13 mouse cellular contexts compared by ENCODE assay signal in genomic region chr16:22124325-22124918, GRCm38 (mm10). TPM values are rescaled to one million over a fixed set of nuclear protein-coding genes. Genes with fewer than 3 reads are reported as not detected.
A peak's percentile ranks its signal among the peaks of the same experiment; 100 is the strongest.
DNase-seq lines count a peak whose midpoint lies in the region; ATAC-seq and TF ChIP-seq lines count a peak whose summit lies in the region.
"Had no signal": no experiment of that assay in that cellular context is flagged by ENCODE, and none has a peak within 500 bp of the region (broad histone marks: within the 10 kb centered on the region; RNA-seq: fewer than 3 reads in every experiment).

No protein-coding gene starts in this region.

- 0 out of 2 replicates have a peak, but pooled peaks have one; percentile 45 for ATAC-seq in intestine, embryonic 14.5 days (replicated peaks; ENCODE audit: low FRiP score, low TSS enrichment, low read depth)
- ATAC-seq in intestine, postnatal 0 days: no peak
- no peak for ATAC-seq in limb, embryonic 15.5 days (ENCODE audit: insufficient number of reproducible peaks, low FRiP score, low TSS enrichment, low read depth)
- no peak for ATAC-seq in stomach, postnatal 0 days (ENCODE audit: low FRiP score, low TSS enrichment)
- ATAC-seq in CD4-positive, CD25-positive, alpha-beta regulatory T cell, adult 4 months: no peak
- ATAC-seq: Patski had no signal

- 0 out of 2 replicates have a peak, but pooled peaks cover 5% of the 10 kb centered on the region for H3K4me1 ChIP-seq in intestine, embryonic 14.5 days (replicated peaks; ENCODE audit: control insufficient read depth, insufficient read depth, low read length)
- H3K4me1 ChIP-seq in intestine, postnatal 0 days (replicated peaks; ENCODE audit: control insufficient read depth, insufficient read depth, low read length): no peaks in the 10 kb centered on the region; the same call in 1 of the 2 replicates
- peaks cover 4% of the 10 kb centered on the region; the same call in 1 of the 2 replicates for H3K4me1 ChIP-seq in limb, embryonic 15.5 days
- H3K4me1 ChIP-seq in limb, embryonic 10.5 days: peaks cover 11% of the 10 kb centered on the region
- no peaks in the 10 kb centered on the region for H3K4me1 ChIP-seq in stomach, postnatal 0 days (replicated peaks; ENCODE audit: control insufficient read depth, insufficient read depth)
- H3K4me1 ChIP-seq: forebrain, embryonic 13.5 days; midbrain, embryonic 12.5 days had no signal

- no peak for TF ChIP-seq EP300 in stomach, postnatal 0 days (optimal IDR thresholded peaks at IDR 0.05)

- no peak overlapping the region for H3K9ac ChIP-seq in intestine, embryonic 14.5 days (ENCODE audit: low read length)
- H3K9ac ChIP-seq in intestine, postnatal 0 days (ENCODE audit: low read depth, low read length): no peak overlapping the region
- no peak overlapping the region for H3K9ac ChIP-seq in limb, embryonic 15.5 days
- H3K9ac ChIP-seq in stomach, postnatal 0 days (ENCODE audit: low read length): no peak overlapping the region
- H3K9ac ChIP-seq: forebrain, embryonic 13.5 days; limb, embryonic 12.5 days; liver, embryonic 13.5 days; midbrain, embryonic 12.5 days had no signal

- no peaks in the 10 kb centered on the region for H3K27me3 ChIP-seq in intestine, embryonic 14.5 days (replicated peaks; ENCODE audit: control insufficient read depth, insufficient read depth, low read length)
- H3K27me3 ChIP-seq in intestine, postnatal 0 days (replicated peaks; ENCODE audit: control insufficient read depth, insufficient read depth, low read length): no peaks in the 10 kb centered on the region
- no peaks in the 10 kb centered on the region for H3K27me3 ChIP-seq in limb, embryonic 15.5 days
- no peaks in the 10 kb centered on the region for H3K27me3 ChIP-seq in limb, embryonic 10.5 days (ENCODE audit: low read depth, poor library complexity, severe bottlenecking)
- H3K27me3 ChIP-seq in stomach, postnatal 0 days (ENCODE audit: control insufficient read depth, insufficient read depth, low read length): no peaks in the 10 kb centered on the region
- H3K27me3 ChIP-seq: forebrain, embryonic 13.5 days; limb, embryonic 12.5 days; liver, embryonic 13.5 days; midbrain, embryonic 12.5 days; Patski had no signal

- H3K36me3 ChIP-seq in intestine, embryonic 14.5 days (ENCODE audit: control insufficient read depth, insufficient read depth, low read length): peaks cover 7% of the 10 kb centered on the region; the same call in 1 of the 2 replicates
- H3K36me3 ChIP-seq in intestine, postnatal 0 days (ENCODE audit: control insufficient read depth, insufficient read depth): no peaks in the 10 kb centered on the region; the same call in 1 of the 2 replicates
- H3K36me3 ChIP-seq in limb, embryonic 15.5 days: peaks cover 6% of the 10 kb centered on the region; the same call in 1 of the 2 replicates
- peaks cover 33% of the 10 kb centered on the region for H3K36me3 ChIP-seq in limb, embryonic 10.5 days
- H3K36me3 ChIP-seq in stomach, postnatal 0 days (ENCODE audit: control insufficient read depth, insufficient read depth, low read length): no peaks in the 10 kb centered on the region
- H3K36me3 ChIP-seq: liver, embryonic 13.5 days; midbrain, embryonic 12.5 days had no signal

- DNase-seq in intestine, embryonic 14.5 days (ENCODE audit: low spot score): no peak
- DNase-seq in limb, embryonic 10.5 days (ENCODE audit: low spot score): no peak
- peak; percentile 36 for DNase-seq in embryo, embryonic 10.5 days (ENCODE audit: low spot score)
- DNase-seq in stomach, postnatal 0 days (ENCODE audit: low spot score): no peak

- no peak overlapping the region for H3K4me2 ChIP-seq in intestine, embryonic 14.5 days (ENCODE audit: low read length)
- H3K4me2 ChIP-seq in intestine, postnatal 0 days (replicated peaks; ENCODE audit: low read depth): no peak overlapping the region
- H3K4me2 ChIP-seq in limb, embryonic 15.5 days: no peak overlapping the region
- no peak overlapping the region for H3K4me2 ChIP-seq in stomach, postnatal 0 days (replicated peaks; ENCODE audit: low read depth)
- H3K4me2 ChIP-seq: forebrain, embryonic 13.5 days; limb, embryonic 12.5 days; liver, embryonic 13.5 days; midbrain, embryonic 12.5 days had no signal

- H3K9me3 ChIP-seq in intestine, embryonic 14.5 days (ENCODE audit: control insufficient read depth, low read length): no peaks in the 10 kb centered on the region
- H3K9me3 ChIP-seq in intestine, postnatal 0 days (ENCODE audit: control insufficient read depth): no peaks in the 10 kb centered on the region
- no peaks in the 10 kb centered on the region for H3K9me3 ChIP-seq in limb, embryonic 15.5 days
- H3K9me3 ChIP-seq in limb, embryonic 10.5 days (replicated peaks): no peaks in the 10 kb centered on the region
- H3K9me3 ChIP-seq in stomach, postnatal 0 days (ENCODE audit: control insufficient read depth, low read length): no peaks in the 10 kb centered on the region
- H3K9me3 ChIP-seq: forebrain, embryonic 13.5 days; limb, embryonic 12.5 days; liver, embryonic 13.5 days; midbrain, embryonic 12.5 days had no signal

- H3K27ac ChIP-seq in intestine, embryonic 14.5 days (ENCODE audit: low read depth): no peak overlapping the region
- H3K27ac ChIP-seq in intestine, postnatal 0 days (ENCODE audit: low read depth, low read length): no peak overlapping the region
- H3K27ac ChIP-seq in limb, embryonic 15.5 days: 0 out of 2 replicates have a peak overlapping the region, but pooled peaks have one; percentile 11
- H3K27ac ChIP-seq in limb, embryonic 10.5 days: no peak overlapping the region
- 0 out of 2 replicates have a peak overlapping the region, but pooled peaks have one; percentile 24 for H3K27ac ChIP-seq in stomach, postnatal 0 days (replicated peaks)
- H3K27ac ChIP-seq: forebrain, embryonic 13.5 days; heart, adult 2 months; limb, embryonic 12.5 days; liver, embryonic 13.5 days; midbrain, embryonic 12.5 days had no signal

- TF ChIP-seq CTCF in intestine, postnatal 0 days (IDR thresholded peaks at IDR 0.05; ENCODE audit: low read depth): no peak
- no peak for TF ChIP-seq CTCF in stomach, postnatal 0 days (IDR thresholded peaks at IDR 0.05; ENCODE audit: low read depth)

- WGBS in intestine, embryonic 14.5 days: 18% methylated on average over 7 of the region's 7 CpGs
- WGBS in intestine, postnatal 0 days: 28% methylated on average over 7 of the region's 7 CpGs
- 35% methylated on average over 7 of the region's 7 CpGs for WGBS in limb, embryonic 15.5 days
- 44% methylated on average over 7 of the region's 7 CpGs for WGBS in limb, embryonic 10.5 days
- WGBS in stomach, postnatal 0 days: 21% methylated on average over 7 of the region's 7 CpGs

- no peak overlapping the region for H3K4me3 ChIP-seq in intestine, embryonic 14.5 days (ENCODE audit: low read depth, low read length)
- no peak overlapping the region for H3K4me3 ChIP-seq in intestine, postnatal 0 days (ENCODE audit: low read depth, low read length)
- H3K4me3 ChIP-seq in limb, embryonic 15.5 days: no peak overlapping the region
- no peak overlapping the region for H3K4me3 ChIP-seq in limb, embryonic 10.5 days
- no peak overlapping the region for H3K4me3 ChIP-seq in stomach, postnatal 0 days (ENCODE audit: low read depth, low read length)
- H3K4me3 ChIP-seq: forebrain, embryonic 13.5 days; heart, adult 2 months; limb, embryonic 12.5 days; liver, embryonic 13.5 days; midbrain, embryonic 12.5 days had no signal

RNA-seq across cellular contexts. Expression of gene Igf2bp2, which starts 38.7 kb away (rescaled TPM):
- polyA plus RNA-seq in intestine, embryonic 14.5 days (2014; fragmentation: Nextera tagmentation; extraction: Ambion mirVana): 139 and 152 TPM in 2 replicates
- 38.7 and 40.3 TPM in 2 replicates for polyA plus RNA-seq in intestine, postnatal 0 days (2015; fragmentation: Nextera tagmentation; extraction: Ambion mirVana)
- polyA plus RNA-seq in limb, embryonic 15.5 days (2015; fragmentation: Nextera tagmentation; extraction: Ambion mirVana): 76.4 and 84.3 TPM in 2 replicates
- 203 and 204 TPM in 2 replicates for polyA plus RNA-seq in limb, embryonic 10.5 days (2016; fragmentation: Nextera tagmentation; extraction: Ambion mirVana)
- polyA plus RNA-seq in stomach, postnatal 0 days (2015; fragmentation: Nextera tagmentation; extraction: Ambion mirVana): 32.4 and 34.6 TPM in 2 replicates
- polyA plus RNA-seq in CD4-positive, CD25-positive, alpha-beta regulatory T cell, adult 4 months (2017; shearing (Covaris generic)): 1 to 10 TPM; 1.1 to 1.2 TPM

Comparison
In these comparisons a context has a peak if more than half of its experiments do, and no peak if none do; other contexts are left out.
1. H3K27ac ChIP-seq: peak in limb, embryonic 15.5 days (single experiment) and stomach, postnatal 0 days (single experiment); none in intestine, embryonic 14.5 days (single experiment), intestine, postnatal 0 days (single experiment) and limb, embryonic 10.5 days (single experiment).
2. RNA of gene Igf2bp2, which starts 38.7 kb away (polyA plus RNA-seq): 203 to 204 TPM in limb, embryonic 10.5 days, 139 to 152 TPM in intestine, embryonic 14.5 days, 76.4 to 84.3 TPM in limb, embryonic 15.5 days, 38.7 to 40.3 TPM in intestine, postnatal 0 days and 32.4 to 34.6 TPM in stomach, postnatal 0 days; 1.1 to 1.2 TPM in CD4-positive, CD25-positive, alpha-beta regulatory T cell, adult 4 months; every median in the first group is over 10 times any median in the second.